Mouse (Mus musculus) lung, embryonic 14.5 days (tissue): ENCODE measurements at regions not wholly inside any gene's neighbourhood (a gene's known extent, or its start where the extent isn't known, plus 50 kb on each side); places are given as distances from the start of the nearest gene placed in this dataset.

Experiments
- ATAC-seq: fragments of 200-750 bp; cut with Nextera tagmentation; 2 replicates; pipeline ENCODE4 v1.8.0; 2017; ENCODE audit warnings: mild to moderate bottlenecking, moderate TSS enrichment, moderate library complexity; ENCODE audit not compliant: insufficient read depth
- DNase-seq: peaks from one replicate; pipeline ENCODE4 v3.0.0-alpha.2; 2015
- H3K27ac ChIP-seq: fragments of 300-500 bp; sonication (generic); 2 replicates; pipeline ENCODE4 v1.5.1; 2014; ENCODE audit warnings: low read depth, mild to moderate bottlenecking, moderate library complexity
- H3K27me3 ChIP-seq: fragments of 300-500 bp; sonication (generic); 2 replicates; pipeline ENCODE4 v1.6.1; 2014; ENCODE audit warnings: low read length, control low read depth; ENCODE audit not compliant: insufficient read depth
- H3K36me3 ChIP-seq: fragments of 300-500 bp; sonication (generic); 2 replicates; pipeline ENCODE4 v1.6.1; 2014; ENCODE audit warnings: control low read depth; ENCODE audit not compliant: insufficient read depth
- H3K4me1 ChIP-seq: fragments of 300-500 bp; sonication (generic); 2 replicates; pipeline ENCODE4 v1.6.1; 2014; ENCODE audit warnings: antibody characterized with exemption, control low read depth; ENCODE audit not compliant: insufficient read depth
- H3K4me2 ChIP-seq: fragments of 300-500 bp; sonication (generic); 2 replicates; pipeline ENCODE4 v1.6.1; 2014; ENCODE audit warnings: mild to moderate bottlenecking
- H3K4me3 ChIP-seq: fragments of 300-500 bp; sonication (generic); 2 replicates; pipeline ENCODE4 v1.5.1; 2014; ENCODE audit warnings: low read depth, low read length
- H3K9ac ChIP-seq: fragments of 300-500 bp; sonication (generic); 2 replicates; pipeline ENCODE4 v1.6.1; 2014
- H3K9me3 ChIP-seq: fragments of 300-500 bp; sonication (generic); 2 replicates; pipeline ENCODE4 v1.6.1; 2016; ENCODE audit warnings: low read depth, low read length, control low read depth
- CTCF ChIP-seq: IDR thresholded peaks from 2 replicates; pipeline ENCODE4 v1.5.1; 2016; ENCODE audit warnings: antibody characterized with exemption, low read depth
- WGBS: fragments of 180-500 bp; shearing (Covaris S2); extraction: QIAGEN DNeasy Blood & Tissue Kit; methylation state at CpG from one replicate; pipeline ENCODE4 v1.1.7; 2014; 5-methylcytosine and 5-hydroxymethylcytosine counted together

GRCm38 (mm10) chr7:37213751-37214181, 515.8 kb downstream of the Tshz3 start:
- DNase-seq (peak; percentile 59), ATAC-seq (peak; percentile 17; the same call in 1 of the 2 replicates)
- Histone ChIP-seq H3K4me3 (no peak overlapping the region; the same call in 1 of the 2 replicates), H3K9ac (no peak overlapping the region), H3K27ac (no peak overlapping the region), H3K9me3 (no peaks in the 10 kb centered on the region), H3K4me2 (peak overlapping the region; percentile 41), H3K36me3 (no peaks in the 10 kb centered on the region), H3K4me1 (0 out of 2 replicates have a peak, but pooled peaks cover 4% of the 10 kb centered on the region), H3K27me3 (no peaks in the 10 kb centered on the region)
- 24% methylated on average over 3 of the region's 3 CpGs for WGBS
- TF ChIP-seq CTCF: no peak

- no peak for ATAC-seq
- no peaks in the 10 kb centered on the region for H3K9me3 ChIP-seq
- 84% methylated on average over 6 of the region's 6 CpGs for WGBS
- 0 out of 2 replicates have a peak, but pooled peaks cover 4% of the 10 kb centered on the region for H3K4me1 ChIP-seq
- TF ChIP-seq CTCF: no peak
- no peak overlapping the region for H3K4me3 ChIP-seq
- H3K27me3 ChIP-seq: no peaks in the 10 kb centered on the region
- DNase-seq: no peak
- H3K4me2 ChIP-seq: no peak overlapping the region
- no peak overlapping the region for H3K27ac ChIP-seq
- H3K36me3 ChIP-seq: no peaks in the 10 kb centered on the region
- no peak overlapping the region for H3K9ac ChIP-seq
These were observed 517.6 kb downstream of the Tshz3 start for GRCm38 (mm10) chr7:37215498-37215897.

- H3K4me3 ChIP-seq: no peak overlapping the region
- ATAC-seq: no peak
- no peaks in the 10 kb centered on the region for H3K36me3 ChIP-seq
- H3K9me3 ChIP-seq: no peaks in the 10 kb centered on the region; the same call in 1 of the 2 replicates
- 83% methylated on average over 5 of the region's 5 CpGs for WGBS
- H3K9ac ChIP-seq: no peak overlapping the region
- H3K4me1 ChIP-seq: no peaks in the 10 kb centered on the region
- no peak overlapping the region for H3K4me2 ChIP-seq
- H3K27ac ChIP-seq: no peak overlapping the region
- no peak for TF ChIP-seq CTCF
- no peak for DNase-seq
- no peaks in the 10 kb centered on the region for H3K27me3 ChIP-seq
These were observed 522.6 kb downstream of the Tshz3 start for GRCm38 (mm10) chr7:37220476-37220875.

DNA sequence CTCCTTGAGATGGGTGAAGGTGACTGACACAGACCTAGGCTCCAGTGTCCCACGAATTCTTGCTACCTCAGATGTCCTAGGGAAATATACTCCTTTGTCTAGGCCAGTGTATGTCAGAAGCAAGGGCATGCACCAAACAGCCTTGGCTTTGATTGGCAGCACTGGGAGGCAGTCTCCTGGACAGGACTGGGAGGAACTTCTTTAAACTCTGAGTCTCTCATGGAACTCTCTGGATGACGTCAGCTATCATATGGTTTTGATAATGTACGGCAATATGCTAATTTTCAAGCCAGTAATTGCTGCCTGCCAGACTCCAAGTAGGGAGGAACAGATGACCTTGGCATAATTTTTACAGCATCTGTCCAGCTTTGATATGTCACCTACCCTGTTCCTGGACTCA, 528.5 kb downstream of the Tshz3 start:
- no peak overlapping the region for H3K4me3 ChIP-seq
- H3K9ac ChIP-seq: no peak overlapping the region
- 60% methylated on average over 3 of the region's 3 CpGs for WGBS
- H3K9me3 ChIP-seq: no peaks in the 10 kb centered on the region; the same call in 1 of the 2 replicates
- no peaks in the 10 kb centered on the region for H3K36me3 ChIP-seq
- no peaks in the 10 kb centered on the region for H3K4me1 ChIP-seq
- no peak overlapping the region for H3K4me2 ChIP-seq
- ATAC-seq (no peak), DNase-seq (no peak)
- no peaks in the 10 kb centered on the region for H3K27me3 ChIP-seq
- H3K27ac ChIP-seq: no peak overlapping the region
- TF ChIP-seq CTCF: no peak

- no peaks in the 10 kb centered on the region for H3K36me3 ChIP-seq
- TF ChIP-seq CTCF: no peak
- H3K4me3 ChIP-seq: no peak overlapping the region
- H3K27me3 ChIP-seq: no peaks in the 10 kb centered on the region
- H3K9ac ChIP-seq: no peak overlapping the region
- no peaks in the 10 kb centered on the region for H3K9me3 ChIP-seq
- H3K27ac ChIP-seq: no peak overlapping the region
- WGBS: 79% methylated on average over 6 of the region's 6 CpGs
- ATAC-seq (no peak), DNase-seq (no peak)
- no peak overlapping the region for H3K4me2 ChIP-seq
- H3K4me1 ChIP-seq: no peaks in the 10 kb centered on the region
These were observed 532.9 kb downstream of the Tshz3 start for GRCm38 (mm10) chr7:37230641-37231347.

- Histone ChIP-seq H3K27me3 (no peaks in the 10 kb centered on the region), H3K4me1 (no peaks in the 10 kb centered on the region), H3K9ac (no peak overlapping the region), H3K27ac (no peak overlapping the region), H3K36me3 (no peaks in the 10 kb centered on the region), H3K4me3 (no peak overlapping the region), H3K9me3 (no peaks in the 10 kb centered on the region), H3K4me2 (no peak overlapping the region)
- TF ChIP-seq CTCF: no peak; the same call in 1 of the 2 replicates
- no peak for DNase-seq
- 71% methylated on average over 6 of the region's 6 CpGs for WGBS
- no peak for ATAC-seq
These were observed 532.6 kb downstream of the Zfp536 start for GRCm38 (mm10) chr7:37240832-37241231.

DNA sequence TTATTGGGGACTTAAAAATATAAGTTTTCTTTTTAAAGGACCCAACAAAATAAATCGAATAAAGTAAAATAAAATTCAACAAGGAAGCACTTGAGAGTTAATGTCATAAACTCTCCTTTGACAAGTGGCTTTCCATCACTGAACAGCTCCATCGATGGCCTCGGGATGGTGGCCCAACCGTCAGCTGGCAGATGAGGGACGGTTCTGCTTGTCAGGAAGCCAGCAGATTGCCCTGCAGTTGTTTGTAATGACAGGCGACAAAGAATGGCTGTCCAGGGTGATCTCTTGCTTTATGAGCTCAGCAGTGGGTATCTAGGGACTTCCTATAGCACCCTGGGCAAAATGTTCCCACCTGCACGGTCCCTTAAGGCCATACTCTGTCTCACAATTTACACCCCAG, 531.7 kb downstream of the Zfp536 start:
- H3K9ac ChIP-seq: no peak overlapping the region
- H3K4me3 ChIP-seq: no peak overlapping the region
- H3K27me3 ChIP-seq: no peaks in the 10 kb centered on the region
- WGBS: 42% methylated on average over 7 of the region's 7 CpGs
- DNase-seq: peak; percentile 14
- ATAC-seq: no peak
- no peaks in the 10 kb centered on the region for H3K9me3 ChIP-seq
- no peaks in the 10 kb centered on the region for H3K4me1 ChIP-seq
- H3K27ac ChIP-seq: no peak overlapping the region
- no peak for TF ChIP-seq CTCF
- H3K4me2 ChIP-seq: no peak overlapping the region
- H3K36me3 ChIP-seq: no peaks in the 10 kb centered on the region

DNA sequence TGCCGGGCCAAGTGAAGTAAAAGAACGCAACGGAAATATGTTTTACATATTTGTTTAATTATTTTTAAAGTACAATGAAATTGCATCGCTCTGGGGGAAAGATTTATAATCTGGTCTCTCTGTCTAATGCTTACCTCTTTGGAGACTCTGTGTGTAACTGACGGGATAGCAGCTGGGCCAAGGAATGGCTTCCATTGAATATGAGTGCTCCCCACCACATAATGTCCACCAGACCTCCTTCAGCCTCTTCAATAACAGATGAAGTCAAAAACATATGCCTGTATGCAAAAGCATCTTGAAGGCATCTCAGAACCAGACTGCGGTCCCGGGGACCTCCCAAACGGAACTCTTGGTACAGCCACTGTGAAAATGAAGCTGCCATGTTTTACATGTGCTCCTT, 531.0 kb downstream of the Zfp536 start:
- no peak overlapping the region for H3K4me3 ChIP-seq
- no peak for TF ChIP-seq CTCF
- no peak overlapping the region for H3K9ac ChIP-seq
- H3K9me3 ChIP-seq: no peaks in the 10 kb centered on the region
- no peaks in the 10 kb centered on the region for H3K4me1 ChIP-seq
- DNase-seq (no peak), ATAC-seq (no peak)
- no peaks in the 10 kb centered on the region for H3K36me3 ChIP-seq
- H3K27ac ChIP-seq: no peak overlapping the region
- 79% methylated on average over 8 of the region's 8 CpGs for whole genome bisulfite sequencing
- no peaks in the 10 kb centered on the region for H3K27me3 ChIP-seq
- no peak overlapping the region for H3K4me2 ChIP-seq
